Mouse (Mus musculus): ENCODE data around the gene Gm17019.
"Not testable (repeated sequence)": the region's sequence is repeated elsewhere in the genome, so short reads cannot be mapped to it uniquely, and the experiment has no call there.

Gene Gm17019

DNA sequence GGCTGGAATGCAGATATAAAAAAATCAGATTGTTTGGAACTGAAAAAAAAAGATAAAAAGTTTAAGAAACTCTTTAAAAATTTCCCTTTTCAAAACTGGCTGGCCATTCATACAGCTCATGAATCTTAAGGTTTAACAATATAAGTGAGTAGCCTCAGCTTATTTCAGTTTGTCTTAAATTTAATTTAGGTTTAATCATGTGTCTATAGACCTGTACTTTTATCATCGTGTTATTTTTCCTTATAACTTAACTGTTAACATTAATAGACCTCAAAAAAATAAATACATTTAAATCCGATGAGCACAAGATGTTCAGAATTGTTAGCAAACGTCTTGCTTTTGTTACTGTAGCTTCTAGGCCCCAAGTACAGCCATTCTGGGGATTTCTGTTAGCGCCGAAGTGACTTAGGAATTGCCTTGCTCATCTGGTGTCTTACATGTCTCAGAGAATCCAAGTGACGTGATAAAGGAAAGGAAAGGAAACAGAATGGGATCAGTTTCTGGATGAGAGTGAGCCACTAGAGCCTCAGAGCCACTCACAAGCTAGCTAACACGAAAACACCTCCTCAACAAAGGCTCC, 36.0 kb downstream of the Gm17019 start:
- not testable (repeated sequence) for DNase-seq (ENCODE audit: low read depth, low spot score)

DNA sequence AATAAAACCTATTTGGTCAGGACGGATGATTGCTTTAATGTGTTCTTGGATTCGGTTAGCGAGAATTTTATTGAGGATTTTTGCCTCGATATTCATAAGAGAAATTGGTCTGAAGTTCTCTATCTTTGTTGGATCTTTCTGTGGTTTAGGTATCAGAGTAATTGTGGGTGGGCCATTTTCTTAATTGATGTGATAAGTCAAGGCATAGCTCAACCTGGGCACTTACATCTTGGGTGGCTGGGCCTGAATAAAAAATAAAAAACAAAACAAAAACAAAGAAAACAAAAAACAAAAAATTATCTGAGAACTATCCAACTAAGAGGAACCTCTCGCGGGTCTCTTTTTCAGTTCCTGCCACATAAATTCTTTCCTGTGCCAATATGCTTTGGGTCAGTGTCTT, 38.7 kb downstream of the Gm17019 start:
- DNase-seq (ENCODE audit: low read depth, low spot score), result not testable (repeated sequence)

GRCm38 (mm10) chr5:14990375-14991158, 42.2 kb downstream of the Gm17019 start:
- not testable (repeated sequence) for DNase-seq (ENCODE audit: low read depth, low spot score)

DNA sequence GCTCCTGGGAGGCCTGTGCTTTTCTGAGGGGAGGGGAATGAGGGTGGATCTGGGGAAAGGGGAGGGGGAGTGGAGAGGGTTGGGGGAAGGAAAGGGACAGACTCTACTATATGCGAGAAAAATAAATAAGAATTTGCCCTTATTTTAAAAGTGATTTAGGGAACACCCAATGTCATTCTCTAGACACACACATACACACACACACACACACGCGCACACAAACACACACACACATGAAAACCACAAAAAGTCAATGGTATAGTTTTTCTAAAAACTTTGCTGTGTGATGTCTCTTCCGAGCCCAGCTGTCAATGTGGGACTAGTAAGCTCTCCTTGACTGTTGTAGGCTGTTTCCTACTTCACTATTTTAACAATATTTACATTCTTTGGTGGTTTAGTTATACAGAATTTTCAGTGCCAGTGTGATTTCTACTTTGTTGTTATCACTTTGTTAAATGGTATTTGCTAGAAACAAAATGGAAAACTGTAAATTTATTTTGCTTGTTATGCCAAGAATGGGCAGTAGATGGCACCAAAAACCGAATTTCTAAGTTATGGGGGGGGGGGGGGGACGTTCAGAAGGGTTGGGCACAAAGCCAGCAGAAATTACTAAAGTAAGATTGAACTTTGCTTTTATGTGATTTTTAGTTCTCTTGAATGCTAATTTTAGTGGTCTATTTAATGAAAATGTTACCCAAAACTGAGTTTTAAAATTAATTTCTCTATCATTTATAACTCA, 46.0 kb downstream of the Gm17019 start:
- DNase-seq (ENCODE audit: low read depth, low spot score), result not testable (repeated sequence)
